Mouse (Mus musculus): ENCODE results near the gene Gak. TPM values are rescaled to one million over a fixed set of nuclear protein-coding genes. Genes with fewer than 3 reads are reported as not detected.

Gak gene
- polyA plus RNA-seq, 1 experiment from 2014 or later = 45.5 TPM

GRCm38 (mm10) chr5:108670785-108671184 is 41.2 kb upstream of the Gak start:
- ATAC-seq (replicated peaks; ENCODE audit: insufficient number of reproducible peaks, low FRiP score, low TSS enrichment, low read depth) (no peak; the same call in 1 of the 2 replicates), DNase-seq (ENCODE audit: low spot score) (peak; percentile 54)

DNA sequence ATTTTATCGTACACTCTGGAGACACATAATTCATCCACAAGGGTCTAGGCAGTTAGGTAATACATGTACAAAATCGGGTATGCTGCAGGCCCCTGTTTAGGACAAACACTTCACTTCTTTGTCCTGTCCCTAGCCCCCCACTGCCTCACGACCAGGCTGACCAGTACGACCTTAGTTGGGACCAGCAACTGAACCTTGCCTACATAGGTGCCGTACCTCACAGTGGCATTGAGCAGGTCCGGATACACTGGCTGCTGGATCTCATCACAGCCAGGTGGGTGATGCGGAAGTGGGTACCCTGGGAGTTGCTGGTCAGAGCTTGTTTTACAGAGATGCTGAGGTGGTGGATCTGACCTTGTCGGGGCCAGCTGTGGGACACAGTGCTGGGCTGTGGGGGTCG is 40.4 kb upstream of the Gak start:
- H3K36me3 ChIP-seq (replicated peaks; ENCODE audit: control insufficient read depth, insufficient read depth, low read depth, low read length) = no peaks in the 10 kb centered on the region
- no peaks in the 10 kb centered on the region for H3K27me3 ChIP-seq (ENCODE audit: control insufficient read depth, insufficient read depth, low read length)
- no peak overlapping the region for H3K4me3 ChIP-seq (ENCODE audit: low read depth, low read length)
- ATAC-seq (replicated peaks; ENCODE audit: insufficient number of reproducible peaks, low FRiP score, low TSS enrichment, low read depth) (0 out of 2 replicates have a peak, but pooled peaks have one; percentile 8), DNase-seq (ENCODE audit: low spot score) (no peak)
- peak overlapping the region; percentile 82 for H3K4me2 ChIP-seq (ENCODE audit: low read depth, low read length)
- WGBS = 72% methylated on average over 9 of the region's 9 CpGs
- no peak overlapping the region for H3K9ac ChIP-seq (replicated peaks; ENCODE audit: low read length)
- no peaks in the 10 kb centered on the region for H3K9me3 ChIP-seq (replicated peaks; ENCODE audit: control insufficient read depth, low read length)
- H3K4me1 ChIP-seq (ENCODE audit: control insufficient read depth, insufficient read depth, low read length) = no peaks in the 10 kb centered on the region; the same call in 1 of the 2 replicates
- H3K27ac ChIP-seq (replicated peaks; ENCODE audit: low read depth, low read length) = no peak overlapping the region

More at GRCm38 (mm10) chr5:108670785-108671184, 41.2 kb upstream of the Gak start:
- no peaks in the 10 kb centered on the region for H3K36me3 ChIP-seq (replicated peaks; ENCODE audit: control insufficient read depth, insufficient read depth, low read depth, low read length)
- no peaks in the 10 kb centered on the region; the same call in 1 of the 2 replicates for H3K4me1 ChIP-seq (ENCODE audit: control insufficient read depth, insufficient read depth, low read length)
- no peak overlapping the region for H3K27ac ChIP-seq (replicated peaks; ENCODE audit: low read depth, low read length)
- no peak overlapping the region for H3K9ac ChIP-seq (replicated peaks; ENCODE audit: low read length)
- H3K4me2 ChIP-seq (ENCODE audit: low read depth, low read length) = no peak overlapping the region
- H3K27me3 ChIP-seq (ENCODE audit: control insufficient read depth, insufficient read depth, low read length) = no peaks in the 10 kb centered on the region
- no peak overlapping the region for H3K4me3 ChIP-seq (ENCODE audit: low read depth, low read length)
- H3K9me3 ChIP-seq (replicated peaks; ENCODE audit: control insufficient read depth, low read length) = no peaks in the 10 kb centered on the region

DNA sequence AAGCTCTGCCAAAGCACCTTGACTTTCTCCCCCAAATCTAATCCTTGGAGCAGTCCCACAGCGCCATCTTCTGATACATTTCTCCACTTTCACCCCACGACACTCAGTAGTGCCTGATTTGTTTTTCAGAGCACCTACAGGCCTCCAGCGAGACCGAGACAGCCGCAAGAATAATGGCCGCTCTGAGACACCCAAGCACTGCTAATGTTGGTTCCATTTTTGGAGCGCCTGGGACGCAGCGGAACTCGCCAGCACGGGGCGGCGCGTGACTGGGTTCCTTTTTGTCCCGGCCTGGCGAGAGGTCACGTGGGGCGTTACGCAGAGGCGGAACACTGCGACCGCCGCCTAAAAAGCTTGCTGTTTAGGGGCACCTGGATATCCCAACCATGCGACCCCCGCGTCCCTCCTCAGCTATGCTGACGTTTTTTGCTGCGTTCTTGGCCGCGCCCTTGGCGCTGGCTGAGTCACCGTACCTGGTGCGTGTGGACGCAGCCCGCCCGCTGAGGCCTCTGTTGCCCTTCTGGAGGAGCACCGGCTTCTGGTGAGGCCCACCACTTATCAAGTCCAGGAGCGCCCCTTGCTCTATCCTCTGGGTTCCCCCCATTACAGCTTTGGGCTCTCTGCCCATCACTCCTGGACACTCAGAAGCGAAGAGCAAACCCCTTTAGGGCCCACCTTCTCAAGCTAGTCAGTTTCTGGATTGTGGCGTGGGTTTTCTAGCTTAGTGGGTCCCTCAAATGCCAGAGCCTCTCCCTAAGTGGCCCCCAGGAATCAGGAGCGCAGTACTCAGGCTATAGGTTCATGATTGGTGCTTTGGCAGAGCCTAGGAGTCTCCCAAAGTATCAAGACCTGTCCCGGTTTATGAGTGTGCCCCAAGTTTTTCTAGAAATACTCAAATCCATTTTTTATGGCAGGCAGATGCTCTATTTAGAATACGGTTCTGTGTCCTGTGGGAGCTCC is 39.7 kb upstream of the Gak start, which contains the start of gene Dgkq:
Gene Dgkq, minus strand, starts transcription at position 696 of the 960 bp plus-strand sequence.
- no peaks in the 10 kb centered on the region for H3K9me3 ChIP-seq (replicated peaks; ENCODE audit: control insufficient read depth, low read length)
- peak within 1 kb of the TSS; percentile 49 for H3K4me3 ChIP-seq (ENCODE audit: low read depth, low read length)
- H3K27ac ChIP-seq (replicated peaks; ENCODE audit: low read depth, low read length) = peak within 1 kb of the TSS; percentile 43

DNA sequence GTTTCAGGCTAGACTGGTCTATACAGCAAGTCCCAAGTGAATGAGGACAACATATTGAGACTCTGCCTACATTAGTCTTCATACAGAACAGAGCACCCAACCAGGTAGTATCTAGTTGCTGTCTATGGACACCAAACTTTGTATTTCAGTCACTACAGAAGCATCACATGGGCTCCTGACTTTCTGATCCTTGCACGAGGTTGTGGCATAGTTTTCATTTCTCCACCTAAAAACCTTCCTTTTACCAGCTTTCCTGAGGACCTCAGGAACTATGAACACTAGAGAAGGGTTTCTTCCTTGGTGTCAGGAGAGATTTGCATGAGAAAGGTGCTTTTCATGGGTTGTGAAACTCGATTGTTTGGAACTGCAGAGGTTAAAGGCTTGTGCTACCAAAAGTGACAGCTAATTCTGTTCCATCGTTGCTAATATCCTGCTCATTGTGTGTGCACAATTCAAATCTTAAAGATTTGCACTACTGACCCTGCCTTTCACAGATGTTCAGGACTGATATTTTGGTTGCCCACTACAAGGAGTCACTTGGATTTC is 38.9 kb upstream of the Gak start:
- ATAC-seq (replicated peaks; ENCODE audit: insufficient number of reproducible peaks, low FRiP score, low TSS enrichment, low read depth) = no peak
- peak overlapping the region; percentile 83 for H3K9ac ChIP-seq (replicated peaks; ENCODE audit: low read length)
- H3K4me2 ChIP-seq (ENCODE audit: low read depth, low read length) = peak overlapping the region; percentile 82
- 18% methylated on average over 3 of the region's 3 CpGs for WGBS
- H3K4me1 ChIP-seq (ENCODE audit: control insufficient read depth, insufficient read depth, low read length) = no peaks in the 10 kb centered on the region; the same call in 1 of the 2 replicates
- no peak overlapping the region for H3K27ac ChIP-seq (replicated peaks; ENCODE audit: low read depth, low read length)
- H3K27me3 ChIP-seq (ENCODE audit: control insufficient read depth, insufficient read depth, low read length) = no peaks in the 10 kb centered on the region
- no peaks in the 10 kb centered on the region for H3K9me3 ChIP-seq (replicated peaks; ENCODE audit: control insufficient read depth, low read length)
- no peak for DNase-seq (ENCODE audit: low spot score)
- H3K4me3 ChIP-seq (ENCODE audit: low read depth, low read length) = peak overlapping the region; percentile 49
- no peaks in the 10 kb centered on the region for H3K36me3 ChIP-seq (replicated peaks; ENCODE audit: control insufficient read depth, insufficient read depth, low read depth, low read length)

More for the DNA sequence above, 39.7 kb upstream of the Gak start, which contains the start of gene Dgkq:
- WGBS = 6% methylated on average over 43 of the region's 43 CpGs
- Histone ChIP-seq H3K27me3 (ENCODE audit: control insufficient read depth, insufficient read depth, low read length) (no peaks in the 10 kb centered on the region), H3K36me3 (replicated peaks; ENCODE audit: control insufficient read depth, insufficient read depth, low read depth, low read length) (no peaks in the 10 kb centered on the region), H3K4me2 (ENCODE audit: low read depth, low read length) (peak within 1 kb of the TSS; percentile 82), H3K9ac (replicated peaks; ENCODE audit: low read length) (peak within 1 kb of the TSS; percentile 83), H3K4me1 (ENCODE audit: control insufficient read depth, insufficient read depth, low read length) (no peaks in the 10 kb centered on the region; the same call in 1 of the 2 replicates)
- ATAC-seq (replicated peaks; ENCODE audit: insufficient number of reproducible peaks, low FRiP score, low TSS enrichment, low read depth) (peak; percentile 70), DNase-seq (ENCODE audit: low spot score) (peak; percentile 79)

- Histone ChIP-seq H3K27me3 (ENCODE audit: control insufficient read depth, insufficient read depth, low read length) (no peaks in the 10 kb centered on the region), H3K9ac (replicated peaks; ENCODE audit: low read length) (no peak overlapping the region), H3K4me2 (ENCODE audit: low read depth, low read length) (no peak overlapping the region), H3K4me3 (ENCODE audit: low read depth, low read length) (no peak overlapping the region), H3K9me3 (replicated peaks; ENCODE audit: control insufficient read depth, low read length) (no peaks in the 10 kb centered on the region), H3K27ac (replicated peaks; ENCODE audit: low read depth, low read length) (no peak overlapping the region), H3K4me1 (ENCODE audit: control insufficient read depth, insufficient read depth, low read length) (no peaks in the 10 kb centered on the region; the same call in 1 of the 2 replicates), H3K36me3 (replicated peaks; ENCODE audit: control insufficient read depth, insufficient read depth, low read depth, low read length) (no peaks in the 10 kb centered on the region)
- no peak for ATAC-seq (replicated peaks; ENCODE audit: insufficient number of reproducible peaks, low FRiP score, low TSS enrichment, low read depth)
- DNase-seq (ENCODE audit: low spot score) = no peak
- WGBS = 75% methylated on average over 2 of the region's 2 CpGs
These were observed 37.8 kb upstream of the Gak start for GRCm38 (mm10) chr5:108667370-108667769.

DNA sequence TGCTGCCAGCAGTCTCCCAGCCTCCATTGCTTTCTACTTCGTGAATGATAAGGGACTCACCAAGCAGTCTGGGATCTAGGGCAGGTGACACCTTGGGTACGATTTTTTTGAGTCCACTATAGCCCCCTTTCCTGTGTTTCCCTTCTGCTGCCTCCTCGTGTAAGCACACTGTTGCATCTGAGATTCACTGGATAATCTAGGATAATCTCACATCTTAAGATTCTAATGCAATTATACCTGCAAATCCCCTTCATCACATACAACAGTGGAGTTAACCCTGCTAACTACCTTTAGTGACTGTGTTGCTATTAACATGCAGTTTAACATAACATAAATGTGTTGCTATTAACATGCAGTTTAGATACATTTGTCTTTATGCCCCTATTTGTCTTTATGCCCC is 35.5 kb upstream of the Gak start:
- H3K9me3 ChIP-seq (replicated peaks; ENCODE audit: control insufficient read depth, low read length) = no peaks in the 10 kb centered on the region
- ATAC-seq (replicated peaks; ENCODE audit: insufficient number of reproducible peaks, low FRiP score, low TSS enrichment, low read depth) (no peak), DNase-seq (ENCODE audit: low spot score) (no peak)
- H3K9ac ChIP-seq (replicated peaks; ENCODE audit: low read length) = no peak overlapping the region
- H3K27ac ChIP-seq (replicated peaks; ENCODE audit: low read depth, low read length) = no peak overlapping the region
- H3K4me1 ChIP-seq (ENCODE audit: control insufficient read depth, insufficient read depth, low read length) = no peaks in the 10 kb centered on the region; the same call in 1 of the 2 replicates
- H3K27me3 ChIP-seq (ENCODE audit: control insufficient read depth, insufficient read depth, low read length) = no peaks in the 10 kb centered on the region
- H3K36me3 ChIP-seq (replicated peaks; ENCODE audit: control insufficient read depth, insufficient read depth, low read depth, low read length) = no peaks in the 10 kb centered on the region
- whole genome bisulfite sequencing = 38% methylated on average over 3 of the region's 3 CpGs
- no peak overlapping the region for H3K4me3 ChIP-seq (ENCODE audit: low read depth, low read length)
- H3K4me2 ChIP-seq (ENCODE audit: low read depth, low read length) = no peak overlapping the region

DNA sequence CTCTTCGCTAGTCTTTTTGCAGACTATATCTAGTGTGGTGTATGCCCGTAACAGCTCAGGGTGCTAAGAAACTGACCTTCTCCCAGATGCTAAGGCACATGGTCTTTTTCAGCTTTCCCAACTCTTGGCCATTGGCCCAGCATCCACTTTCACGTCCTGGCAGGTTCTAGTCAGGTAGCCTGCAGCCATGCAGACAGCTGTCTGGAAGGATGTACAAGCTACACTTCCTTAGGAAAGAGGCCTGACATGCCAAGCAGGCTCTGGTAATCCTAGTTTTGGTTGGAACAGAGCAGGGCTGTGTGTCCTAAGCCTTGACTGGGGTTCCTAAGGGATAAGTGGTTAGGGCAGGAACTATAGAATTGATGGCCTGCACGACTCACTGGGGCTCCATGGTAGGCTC is 33.2 kb upstream of the Gak start:
- Histone ChIP-seq H3K4me1 (ENCODE audit: control insufficient read depth, insufficient read depth, low read length) (peaks cover 4% of the 10 kb centered on the region; the same call in 1 of the 2 replicates), H3K4me2 (ENCODE audit: low read depth, low read length) (no peak overlapping the region), H3K4me3 (ENCODE audit: low read depth, low read length) (no peak overlapping the region), H3K9ac (replicated peaks; ENCODE audit: low read length) (no peak overlapping the region), H3K27ac (replicated peaks; ENCODE audit: low read depth, low read length) (no peak overlapping the region), H3K36me3 (replicated peaks; ENCODE audit: control insufficient read depth, insufficient read depth, low read depth, low read length) (no peaks in the 10 kb centered on the region), H3K9me3 (replicated peaks; ENCODE audit: control insufficient read depth, low read length) (no peaks in the 10 kb centered on the region), H3K27me3 (ENCODE audit: control insufficient read depth, insufficient read depth, low read length) (no peaks in the 10 kb centered on the region)
- no peak for DNase-seq (ENCODE audit: low spot score)
- 82% methylated on average over 4 of the region's 4 CpGs for WGBS
- ATAC-seq (replicated peaks; ENCODE audit: insufficient number of reproducible peaks, low FRiP score, low TSS enrichment, low read depth) = no peak
